Mouse (Mus musculus) embryonic fibroblast, embryonic 13.5 days (primary cell): ENCODE measurements around the gene Txn2.

Source experiments
- CTCF ChIP-seq: IDR thresholded peaks from 2 replicates; pipeline ENCODE4 v1.5.1; 2011; ENCODE audit warnings: mild to moderate bottlenecking, control low read depth, low read length, moderate library complexity, borderline replicate concordance; ENCODE audit not compliant: insufficient read depth
- POLR2A ChIP-seq: IDR thresholded peaks from 2 replicates; pipeline ENCODE4 v1.6.1; 2011; ENCODE audit warnings: low read depth, mild to moderate bottlenecking, control low read depth, low read length, moderate library complexity

DNA sequence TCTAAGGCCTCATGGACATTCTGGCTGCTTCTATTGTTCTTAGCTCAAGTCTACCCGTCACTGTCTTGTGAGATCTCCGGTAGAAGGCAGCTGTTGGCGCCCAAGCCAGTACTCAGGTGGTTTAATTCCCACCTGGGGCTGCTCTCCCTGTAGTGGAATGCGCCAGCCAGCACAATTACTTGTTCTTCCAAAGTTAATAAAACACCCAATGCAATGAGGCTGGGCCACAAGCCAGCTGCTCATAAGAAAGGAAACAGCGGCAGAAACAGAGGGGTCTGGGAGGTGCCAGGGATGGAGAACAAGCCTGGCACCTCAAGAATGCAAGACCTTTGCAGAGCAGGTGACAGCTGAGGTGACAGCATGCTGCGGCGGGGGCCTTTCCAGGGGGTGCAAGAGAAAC lies 20.3 kb upstream of the Txn2 start:
- TF ChIP-seq CTCF (no peak), POLR2A (no peak)
